Mouse (Mus musculus) heart, adult 2 months (tissue): Measurements from ENCODE around the gene Sept6.
A peak's percentile ranks its signal among the peaks of the same experiment; 100 is the strongest.

Experiments
- CTCF ChIP-seq: fragments of 200-600 bp; IDR thresholded peaks from 2 replicates; pipeline ENCODE4 v1.8.1; 2022; ENCODE audit warnings: antibody characterized with exemption, mild to moderate bottlenecking, moderate library complexity
- EP300 ChIP-seq: fragments of 200-500 bp; IDR thresholded peaks from 2 replicates; pipeline ENCODE4 v1.6.1; 2011; ENCODE audit warnings: low read depth, low read length, control low read depth; ENCODE audit not compliant: insufficient read depth
- POLR2A ChIP-seq: fragments of 200-500 bp; IDR thresholded peaks from 2 replicates; pipeline ENCODE4 v1.6.1; 2011; ENCODE audit warnings: mild to moderate bottlenecking, low read depth, low read length, control low read depth; ENCODE audit not compliant: insufficient read depth

DNA sequence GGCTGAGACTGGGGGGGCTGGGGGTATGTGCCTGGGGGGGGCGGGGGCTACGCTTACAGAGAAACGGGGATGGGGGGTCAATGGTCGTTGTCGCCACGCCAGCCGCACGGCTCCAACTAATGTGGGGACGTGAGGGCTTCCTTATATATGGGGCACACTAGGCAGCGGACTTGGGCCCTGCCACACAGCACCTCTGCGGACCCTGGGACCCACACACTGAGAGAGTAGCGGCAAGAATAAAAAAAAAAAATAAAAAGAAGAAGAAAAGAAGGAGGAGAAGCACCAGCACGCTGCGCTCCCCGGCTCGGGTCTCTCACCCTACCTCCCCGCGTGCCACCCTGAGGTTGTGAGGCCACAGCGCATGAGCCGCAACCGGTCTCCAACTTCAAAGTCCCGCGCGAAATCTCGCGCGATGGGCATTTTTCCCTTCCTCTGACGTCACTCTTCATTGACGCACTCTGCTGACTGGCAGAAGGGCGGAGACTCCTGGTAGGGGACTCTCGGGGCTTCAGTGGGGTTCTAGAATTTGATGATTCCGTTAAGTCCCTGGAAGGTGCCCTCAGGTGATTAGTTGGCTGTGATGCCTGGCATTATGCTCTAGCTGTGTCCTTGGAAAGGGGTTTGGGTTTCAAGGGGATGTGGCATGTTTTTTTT is 88.4 kb downstream of the Sept6 start:
- TF ChIP-seq POLR2A = peak; percentile 93
- TF ChIP-seq EP300 = peak; percentile 44; the same call in 1 of the 2 replicates
- peak; percentile 36 for TF ChIP-seq CTCF
